Mouse (Mus musculus): ENCODE data around the gene Tspoap1.

GRCm38 (mm10) chr11:87780130-87780529, 19.8 kb downstream of the Tspoap1 start:
- TF ChIP-seq CTCF (IDR thresholded peaks at IDR 0.05; ENCODE audit: extremely low read depth, insufficient read length, insufficient replicate concordance, low read depth, low read length) (no peak), POLR2A (IDR thresholded peaks at IDR 0.05; ENCODE audit: low read depth, low read length) (no peak)

Measured in small intestine, adult 2 months (tissue).